ENCODE assay signal across 8 mouse cellular contexts in genomic region chr1:55237643-55238161, GRCm38 (mm10). TPM values are rescaled to one million over a fixed set of nuclear protein-coding genes. Genes with fewer than 3 reads are reported as not detected.
DNase-seq lines count a peak whose midpoint lies in the region; ATAC-seq and TF ChIP-seq lines count a peak whose summit lies in the region.

No protein-coding gene starts in this region.

- no peak for TF ChIP-seq POLR2A in spleen, adult 2 months (IDR thresholded peaks at IDR 0.05; ENCODE audit: low read depth, low read length)

- H3K9ac ChIP-seq in forebrain, embryonic 16.5 days (replicated peaks; ENCODE audit: low read depth, low read length) = peak overlapping the region; percentile 74

- peak overlapping the region; percentile 77 for H3K27ac ChIP-seq in spleen, adult 2 months (ENCODE audit: insufficient read depth, low read length)
- peak overlapping the region; percentile 81 for H3K27ac ChIP-seq in forebrain, embryonic 16.5 days (ENCODE audit: low read length)

- no peaks in the 10 kb centered on the region for H3K36me3 ChIP-seq in spleen, adult 2 months (ENCODE audit: control insufficient read depth, insufficient read depth, low read length)
- H3K36me3 ChIP-seq in forebrain, embryonic 16.5 days (ENCODE audit: control insufficient read depth, insufficient read depth) = no peaks in the 10 kb centered on the region

- H3K4me3 ChIP-seq in spleen, adult 2 months (ENCODE audit: extremely low read depth, insufficient read depth, insufficient read length) = peak overlapping the region; percentile 79
- H3K4me3 ChIP-seq in forebrain, embryonic 16.5 days (replicated peaks; ENCODE audit: low read length) = peak overlapping the region; percentile 69

- ATAC-seq in forebrain, embryonic 16.5 days = no peak
- peak; percentile 6; the same call in 1 of the 2 replicates for ATAC-seq in megakaryocyte progenitor cell, adult 5-6 weeks (replicated peaks; ENCODE audit: poor library complexity)

- peaks cover 4% of the 10 kb centered on the region for H3K4me1 ChIP-seq in spleen, adult 2 months (ENCODE audit: control insufficient read depth, insufficient read depth, insufficient read length)
- peaks cover 30% of the 10 kb centered on the region for H3K4me1 ChIP-seq in forebrain, embryonic 16.5 days (replicated peaks; ENCODE audit: control insufficient read depth, insufficient read depth, low read length)

- DNase-seq in spleen, adult 2 months (ENCODE audit: low read depth in 1 of 2, low spot score in 2 of 2) = no peak
- DNase-seq in spleen, postnatal 36 days (ENCODE audit: low spot score in 2 of 2) = no peak
- peak; percentile 36 for DNase-seq in cerebellum, adult 8-10 months
- peak; percentile 26 for DNase-seq in kidney, adult 9 months
- peak; percentile 36 for DNase-seq in testis, postnatal 14 days (ENCODE audit: low spot score)
- no peak for DNase-seq in urinary bladder, postnatal 10 days (ENCODE audit: low spot score)

- TF ChIP-seq CTCF in spleen, adult 2 months (IDR thresholded peaks at IDR 0.05; ENCODE audit: extremely low read depth, insufficient read depth, insufficient read length, insufficient replicate concordance) = no peak

- H3K4me2 ChIP-seq in forebrain, embryonic 16.5 days (ENCODE audit: low read length) = peak overlapping the region; percentile 89

- WGBS in spleen, adult 2 months = under 1% methylated on average over 23 of the region's 23 CpGs
- WGBS in forebrain, embryonic 16.5 days = under 1% methylated on average over 23 of the region's 23 CpGs

- H3K9me3 ChIP-seq in forebrain, embryonic 16.5 days (ENCODE audit: control insufficient read depth, low read length) = no peaks in the 10 kb centered on the region

- H3K27me3 ChIP-seq in spleen, adult 2 months (ENCODE audit: control insufficient read depth, insufficient read depth, low read length) = no peaks in the 10 kb centered on the region
- H3K27me3 ChIP-seq in forebrain, embryonic 16.5 days (replicated peaks; ENCODE audit: control insufficient read depth, insufficient read depth, low read length) = no peaks in the 10 kb centered on the region

RNA-seq across cellular contexts. Expression of gene Mars2, which starts 0.7 kb away (rescaled TPM):
- 2.5 and 3.8 TPM in 2 replicates for polyA plus RNA-seq in spleen, adult 2 months (2012; rRNA removed)
- polyA plus RNA-seq in forebrain, embryonic 16.5 days (2015; fragmentation: Nextera tagmentation; extraction: Ambion mirVana) = 5.3 and 5.6 TPM in 2 replicates
- total RNA-seq in megakaryocyte progenitor cell, adult 5-6 weeks (2015) = 6.8 and 8.2 TPM in 2 replicates
- 8.5 and 10.4 TPM in 2 replicates for total RNA-seq in megakaryocyte progenitor cell, adult 5-6 weeks (2017)

RNA-seq across cellular contexts. Expression of gene Rftn2, which starts 11.1 kb away (rescaled TPM):
- 1.6 TPM in 2 replicates for polyA plus RNA-seq in spleen, adult 2 months (2012; rRNA removed)
- polyA plus RNA-seq in forebrain, embryonic 16.5 days (2015; fragmentation: Nextera tagmentation; extraction: Ambion mirVana) = 10.4 and 15.1 TPM in 2 replicates
- 0.71 and 0.86 TPM in 2 replicates for total RNA-seq in megakaryocyte progenitor cell, adult 5-6 weeks (2015)
- 1.3 and 2.5 TPM in 2 replicates for total RNA-seq in megakaryocyte progenitor cell, adult 5-6 weeks (2017)

Comparison
In these comparisons a context has a peak if more than half of its experiments do, and no peak if none do; other contexts are left out.
1. DNase-seq: peak in cerebellum, adult 8-10 months (single experiment), kidney, adult 9 months (single experiment) and testis, postnatal 14 days (single experiment); none in spleen, adult 2 months (0 of 2), spleen, postnatal 36 days (0 of 2) and urinary bladder, postnatal 10 days (single experiment).